Mouse (Mus musculus): ENCODE data around the gene Hdc. TPM values are rescaled to one million over a fixed set of nuclear protein-coding genes. Genes with fewer than 3 reads are reported as not detected.

Gene Hdc
- polyA plus RNA-seq, 1 experiment: not detected

GRCm38 (mm10) chr2:126551244-126551890, 67.7 kb downstream of the Hdc start:
- WGBS: 75% methylated on average over 8 of the region's 8 CpGs
- TF ChIP-seq CTCF (IDR thresholded peaks at IDR 0.05; ENCODE audit: insufficient read depth, low read depth, low read length) (no peak), POLR2A (IDR thresholded peaks at IDR 0.05; ENCODE audit: insufficient read depth, low read depth, low read length) (no peak)
- Histone ChIP-seq H3K27ac (ENCODE audit: insufficient read depth, low read depth, low read length) (no peak overlapping the region), H3K4me3 (ENCODE audit: insufficient read depth, low read depth, low read length) (no peak overlapping the region), H3K4me1 (ENCODE audit: control insufficient read depth, insufficient read depth, low read length) (peaks cover 13% of the 10 kb centered on the region)

GRCm38 (mm10) chr2:126549681-126550080, 69.4 kb downstream of the Hdc start:
- H3K4me3 ChIP-seq (ENCODE audit: insufficient read depth, low read depth, low read length): no peak overlapping the region
- peaks cover 13% of the 10 kb centered on the region for H3K4me1 ChIP-seq (ENCODE audit: control insufficient read depth, insufficient read depth, low read length)
- TF ChIP-seq CTCF (IDR thresholded peaks at IDR 0.05; ENCODE audit: insufficient read depth, low read depth, low read length) (no peak), POLR2A (IDR thresholded peaks at IDR 0.05; ENCODE audit: insufficient read depth, low read depth, low read length) (no peak)
- WGBS: 91% methylated on average over 7 of the region's 7 CpGs
- no peak overlapping the region for H3K27ac ChIP-seq (ENCODE audit: insufficient read depth, low read depth, low read length)

GRCm38 (mm10) chr2:126546392-126546791, 72.7 kb downstream of the Hdc start:
- no peak overlapping the region for H3K27ac ChIP-seq (ENCODE audit: insufficient read depth, low read depth, low read length)
- 79% methylated on average over 3 of the region's 3 CpGs for WGBS
- H3K4me1 ChIP-seq (ENCODE audit: control insufficient read depth, insufficient read depth, low read length): no peaks in the 10 kb centered on the region
- H3K4me3 ChIP-seq (ENCODE audit: insufficient read depth, low read depth, low read length): no peak overlapping the region
- no peak for TF ChIP-seq CTCF (IDR thresholded peaks at IDR 0.05; ENCODE audit: insufficient read depth, low read depth, low read length)

GRCm38 (mm10) chr2:126545297-126545696, 73.8 kb downstream of the Hdc start:
- no peaks in the 10 kb centered on the region for H3K4me1 ChIP-seq (ENCODE audit: control insufficient read depth, insufficient read depth, low read length)
- H3K4me3 ChIP-seq (ENCODE audit: insufficient read depth, low read depth, low read length): no peak overlapping the region
- no peak for TF ChIP-seq CTCF (IDR thresholded peaks at IDR 0.05; ENCODE audit: insufficient read depth, low read depth, low read length)
- no peak for TF ChIP-seq POLR2A (IDR thresholded peaks at IDR 0.05; ENCODE audit: insufficient read depth, low read depth, low read length)
- H3K27ac ChIP-seq (ENCODE audit: insufficient read depth, low read depth, low read length): no peak overlapping the region
- WGBS: 80% methylated on average over 5 of the region's 5 CpGs

Other genes with a start within 250 kb of the Hdc start
- gene Atp8b4, start 118.6 kb downstream of the Hdc start, polyA plus RNA-seq (2012; ENCODE audit: insufficient read depth, insufficient read length, low replicate concordance, missing spikeins): not detected in 2 replicates
- gene Slc27a2, start 66.9 kb downstream of the Hdc start, polyA plus RNA-seq (2012; ENCODE audit: insufficient read depth, insufficient read length, low replicate concordance, missing spikeins): not detected in 2 replicates
- not detected in 2 replicates for gene Gabpb1, start 57.0 kb upstream of the Hdc start, polyA plus RNA-seq (2012; ENCODE audit: insufficient read depth, insufficient read length, low replicate concordance, missing spikeins)
- gene Usp8, start 88.0 kb upstream of the Hdc start, polyA plus RNA-seq (2012; ENCODE audit: insufficient read depth, insufficient read length, low replicate concordance, missing spikeins): not detected in 2 replicates
- not detected in 2 replicates for gene Usp50, start 164.2 kb upstream of the Hdc start, polyA plus RNA-seq (2012; ENCODE audit: insufficient read depth, insufficient read length, low replicate concordance, missing spikeins)